Mouse (Mus musculus) bone marrow macrophage, adult 2 months (primary cell): ENCODE measurements at regions not wholly inside any gene's neighbourhood (a gene's known extent, or its start where the extent isn't known, plus 50 kb on each side); places are given as distances from the start of the nearest gene placed in this dataset.

Experiments used
- H3K27ac ChIP-seq: 2 replicates; pipeline ENCODE4 v1.5.1; 2012; ENCODE audit warnings: low read depth, low read length; ENCODE audit not compliant: insufficient read depth
- H3K4me1 ChIP-seq: 2 replicates; pipeline ENCODE4 v1.6.1; 2012; ENCODE audit warnings: low read length; ENCODE audit not compliant: control insufficient read depth, insufficient read depth
- H3K4me3 ChIP-seq: 2 replicates; pipeline ENCODE4 v1.5.1; 2012; ENCODE audit warnings: mild to moderate bottlenecking, low read length, moderate library complexity; ENCODE audit not compliant: insufficient read depth
- CTCF ChIP-seq: IDR thresholded peaks from 2 replicates; pipeline ENCODE4 v1.5.1; 2012; ENCODE audit warnings: low read depth, mild to moderate bottlenecking, low read length, moderate library complexity
- POLR2A ChIP-seq: IDR thresholded peaks from 2 replicates; pipeline ENCODE4 v1.6.1; 2012; ENCODE audit warnings: mild to moderate bottlenecking, low read depth, low read length, borderline replicate concordance

DNA sequence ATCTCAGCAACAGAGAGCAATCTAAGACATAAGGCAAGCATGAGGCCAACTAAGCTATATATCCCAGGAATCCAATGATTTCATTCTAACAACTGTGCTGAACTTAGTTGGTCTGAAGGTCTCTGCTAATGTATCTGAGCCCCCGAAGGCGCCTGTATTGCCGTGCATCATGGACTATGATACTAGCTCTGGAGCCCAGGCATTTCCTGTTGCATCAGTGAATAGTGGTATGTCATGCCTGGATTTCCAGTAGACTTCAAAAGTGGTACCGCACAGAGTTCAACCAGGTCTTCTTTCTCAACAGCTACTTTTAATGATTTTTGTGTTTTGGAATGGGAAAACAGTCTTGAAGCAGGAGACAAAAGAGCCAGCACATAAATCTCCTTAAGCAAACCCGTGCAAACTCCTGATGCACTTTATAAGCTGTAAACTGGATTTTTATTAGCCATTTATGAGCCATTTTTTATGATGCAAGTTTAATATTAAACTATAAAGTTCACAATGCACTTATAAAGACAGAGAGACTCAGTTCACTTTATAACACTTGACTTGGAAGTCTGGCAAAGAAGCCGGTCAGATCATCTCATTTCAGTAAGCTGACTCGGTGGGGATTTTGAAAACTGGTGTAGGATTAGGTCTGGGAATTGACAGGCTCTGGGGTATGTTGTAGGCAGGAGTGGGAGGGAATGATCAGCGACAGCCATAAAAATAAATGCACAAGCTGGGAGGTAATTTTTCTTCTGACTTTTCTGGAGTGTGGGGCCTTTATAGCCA, 646.8 kb upstream of the Auts2 start:
- Histone ChIP-seq H3K4me3 (no peak overlapping the region), H3K4me1 (no peaks in the 10 kb centered on the region), H3K27ac (no peak overlapping the region)
- TF ChIP-seq POLR2A (no peak), CTCF (no peak)

DNA sequence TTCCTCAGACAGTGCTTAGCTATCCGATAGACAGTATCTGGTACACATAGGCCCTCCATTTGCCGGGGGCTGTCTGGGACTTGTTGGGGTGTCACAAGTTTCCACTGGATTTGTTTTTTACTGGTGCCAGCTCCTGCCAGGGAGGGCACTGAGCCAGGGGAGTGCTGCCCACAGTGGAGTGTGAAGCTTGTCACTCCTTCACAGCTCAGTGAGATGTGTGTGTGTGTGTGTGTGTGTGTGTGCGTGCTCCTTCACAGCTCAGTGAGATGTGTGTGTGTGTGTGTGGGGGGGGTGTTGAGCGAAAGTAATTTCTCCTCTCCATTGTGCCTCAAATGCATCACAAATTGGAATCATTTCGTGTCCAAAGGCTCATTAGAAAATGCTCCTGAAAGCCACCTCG, 632.5 kb upstream of the Auts2 start:
- Histone ChIP-seq H3K4me3 (no peak overlapping the region), H3K27ac (no peak overlapping the region), H3K4me1 (no peaks in the 10 kb centered on the region)
- TF ChIP-seq CTCF: no peak
- no peak for TF ChIP-seq POLR2A

DNA sequence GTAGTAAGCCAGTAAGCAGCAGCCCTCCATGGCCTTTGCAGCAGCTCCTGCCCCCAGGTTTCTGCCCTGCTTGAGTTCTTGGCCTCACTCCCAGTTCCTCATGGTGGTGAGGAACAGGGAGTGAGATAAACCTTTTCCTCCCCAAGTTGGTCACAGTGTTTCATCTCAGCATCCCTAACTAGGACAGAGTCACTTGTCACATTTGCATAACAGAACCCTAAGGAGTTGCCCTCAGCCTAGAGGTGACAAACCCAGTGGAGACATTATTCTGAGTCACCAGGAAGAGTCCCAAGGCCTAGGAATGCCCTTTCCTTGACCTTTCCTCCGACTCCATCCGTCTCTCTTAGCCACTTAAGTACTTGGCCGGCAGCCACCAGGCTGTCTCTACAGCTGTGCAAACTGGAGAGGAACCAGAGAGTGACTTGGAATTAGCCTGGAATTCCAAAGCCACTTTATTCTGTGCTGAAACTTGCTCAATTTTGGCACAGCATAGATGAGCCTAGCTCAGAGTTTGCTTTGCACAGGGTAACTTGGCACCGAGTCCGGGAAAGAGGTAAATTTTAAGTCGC, 630.1 kb upstream of the Auts2 start:
- Histone ChIP-seq H3K4me1 (no peaks in the 10 kb centered on the region), H3K27ac (no peak overlapping the region), H3K4me3 (no peak overlapping the region)
- no peak for TF ChIP-seq CTCF

DNA sequence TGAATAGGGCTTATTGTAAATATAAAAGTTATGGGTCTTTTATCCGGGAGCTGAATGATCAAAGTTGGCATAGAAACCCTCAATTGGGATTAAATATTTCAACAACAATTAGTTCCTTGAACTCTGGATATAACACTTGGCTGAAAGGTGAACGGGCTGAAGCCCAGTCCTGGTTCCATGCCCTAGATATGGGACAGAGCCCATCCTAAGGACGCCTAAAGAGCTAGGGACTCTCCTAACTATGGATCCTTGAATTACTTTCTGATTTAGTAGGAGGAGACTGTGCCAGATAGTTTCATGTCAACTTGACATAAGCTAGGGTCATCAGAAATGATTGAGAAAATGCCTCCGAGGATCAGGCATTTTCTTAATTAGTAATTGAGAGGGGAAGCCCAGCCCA, 629.5 kb upstream of the Auts2 start:
- H3K4me3 ChIP-seq: no peak overlapping the region
- H3K4me1 ChIP-seq: no peaks in the 10 kb centered on the region
- TF ChIP-seq POLR2A (no peak), CTCF (no peak)
- no peak overlapping the region for H3K27ac ChIP-seq

DNA sequence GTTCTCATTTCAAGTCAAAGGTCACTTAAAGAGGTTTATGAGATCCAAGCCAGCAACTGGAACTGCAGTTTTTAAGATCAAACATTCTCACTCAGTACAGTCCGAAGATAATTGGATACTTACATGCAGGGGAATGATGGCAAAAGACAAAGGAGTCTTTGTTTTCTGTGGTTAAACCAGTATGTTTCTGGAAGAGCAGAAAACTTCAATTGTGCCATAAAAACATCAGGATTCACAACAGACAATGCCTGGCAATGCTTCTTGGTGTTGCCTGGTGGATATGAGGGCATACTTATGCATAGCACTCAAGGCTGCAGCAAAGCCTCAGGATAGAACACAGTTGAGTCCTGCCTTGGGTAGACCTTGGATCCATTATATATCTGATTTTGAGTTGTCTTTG, 628.1 kb upstream of the Auts2 start:
- Histone ChIP-seq H3K27ac (no peak overlapping the region), H3K4me3 (no peak overlapping the region), H3K4me1 (no peaks in the 10 kb centered on the region)
- TF ChIP-seq CTCF (no peak), POLR2A (no peak)

DNA sequence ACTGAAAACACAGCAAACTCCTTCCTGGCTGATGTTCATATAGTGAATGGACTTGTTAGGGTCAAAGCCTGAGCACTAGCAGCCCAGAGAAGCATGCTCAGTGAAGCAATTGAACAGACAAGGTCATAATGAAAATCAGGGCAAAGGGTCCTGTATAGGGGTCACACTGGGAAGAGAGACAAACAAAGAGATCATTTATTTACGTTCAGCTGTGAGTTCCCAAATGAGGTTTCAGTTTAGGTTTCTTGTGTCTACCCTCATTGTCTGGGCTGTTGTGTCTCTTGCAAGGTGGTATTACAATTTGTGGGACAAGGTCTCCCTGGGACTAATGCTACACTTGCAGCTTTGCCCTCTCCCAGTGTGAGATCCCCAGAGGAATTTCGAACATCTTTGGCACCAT, 624.4 kb upstream of the Auts2 start:
- H3K27ac ChIP-seq: no peak overlapping the region
- no peaks in the 10 kb centered on the region for H3K4me1 ChIP-seq
- no peak overlapping the region for H3K4me3 ChIP-seq
- TF ChIP-seq POLR2A (no peak), CTCF (no peak)

DNA sequence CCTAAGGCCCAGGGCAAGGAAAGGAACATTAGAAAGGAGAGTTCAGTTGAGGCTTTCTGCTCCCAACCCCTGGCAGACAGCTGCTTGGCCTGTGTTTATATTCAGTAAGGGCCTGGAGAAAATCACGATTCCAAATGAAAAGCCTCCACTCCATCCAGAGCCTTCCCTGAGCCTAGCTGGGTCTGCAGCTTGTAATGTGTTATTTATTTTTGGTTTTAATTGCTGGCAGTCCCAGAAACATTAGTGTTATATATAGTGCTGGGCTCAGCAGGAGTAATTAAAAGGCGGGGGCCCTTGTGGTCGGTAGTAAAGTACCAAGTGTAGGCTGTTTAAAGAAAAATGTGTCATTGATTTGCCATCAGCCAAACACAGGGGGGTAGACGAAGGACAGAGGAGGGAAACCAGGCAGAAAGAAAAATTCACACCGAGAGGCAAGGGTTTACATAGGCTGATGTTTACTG, 623.9 kb upstream of the Auts2 start:
- H3K4me1 ChIP-seq: no peaks in the 10 kb centered on the region
- no peak overlapping the region for H3K4me3 ChIP-seq
- H3K27ac ChIP-seq: no peak overlapping the region
- TF ChIP-seq POLR2A: no peak
- no peak for TF ChIP-seq CTCF

DNA sequence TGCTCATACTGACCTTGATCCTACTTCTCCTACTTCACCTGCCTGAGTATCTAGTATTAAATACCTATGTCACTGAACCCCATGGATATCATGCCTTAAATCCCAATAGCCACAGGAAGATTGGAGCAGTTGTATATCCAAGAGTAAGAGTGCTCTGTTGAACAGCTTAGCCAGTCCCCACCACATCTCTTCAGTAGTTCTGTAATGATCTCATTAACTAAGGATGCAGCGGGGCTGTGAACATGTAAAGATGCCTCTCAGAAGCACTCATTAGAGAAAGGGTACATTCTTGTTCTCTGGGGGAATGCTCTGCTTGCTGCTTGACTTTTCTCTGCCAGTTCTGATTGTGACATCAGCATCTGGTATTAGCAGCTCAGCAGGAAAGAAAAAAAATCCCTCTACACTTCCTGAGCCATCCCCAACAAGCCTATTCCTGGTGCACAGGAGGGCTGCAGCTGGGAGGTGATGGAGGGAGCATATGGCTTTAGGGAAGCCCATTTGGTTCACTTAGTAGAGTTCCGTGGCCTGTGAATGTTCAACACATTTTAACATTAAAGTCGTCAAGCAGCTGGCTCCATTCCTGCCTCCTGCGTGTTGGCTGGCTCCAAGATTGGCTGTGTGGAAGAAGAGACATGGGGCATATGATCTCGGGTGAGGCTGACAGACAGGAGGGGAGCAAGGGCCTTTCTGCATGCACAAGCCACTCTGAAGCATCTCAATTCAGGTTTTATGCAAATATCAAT, 613.1 kb upstream of the Auts2 start:
- no peaks in the 10 kb centered on the region for H3K4me1 ChIP-seq
- H3K4me3 ChIP-seq: no peak overlapping the region
- TF ChIP-seq POLR2A (no peak), CTCF (no peak)
- no peak overlapping the region for H3K27ac ChIP-seq

DNA sequence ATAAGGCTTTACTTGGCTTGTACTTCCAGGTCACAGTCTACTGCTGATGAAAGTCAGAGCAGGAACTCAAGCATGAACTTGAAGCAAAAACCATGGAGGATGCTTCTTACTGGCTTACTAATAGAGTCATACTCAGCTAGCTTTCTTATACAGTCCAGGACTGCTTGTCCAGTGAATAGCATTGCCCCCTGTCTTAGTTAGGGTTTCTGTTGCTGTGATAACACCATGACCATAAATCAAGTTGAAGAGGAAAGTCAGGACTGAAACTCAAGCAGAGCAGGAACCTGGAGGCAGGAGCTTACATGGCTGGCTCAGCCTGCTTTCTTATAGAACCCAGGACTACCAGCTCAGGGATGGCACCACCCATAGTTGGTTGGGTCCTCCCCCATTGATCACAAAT, 602.9 kb upstream of the Auts2 start:
- Histone ChIP-seq H3K4me1 (no peaks in the 10 kb centered on the region), H3K27ac (no peak overlapping the region), H3K4me3 (no peak overlapping the region)
- no peak for TF ChIP-seq POLR2A
- no peak for TF ChIP-seq CTCF

DNA sequence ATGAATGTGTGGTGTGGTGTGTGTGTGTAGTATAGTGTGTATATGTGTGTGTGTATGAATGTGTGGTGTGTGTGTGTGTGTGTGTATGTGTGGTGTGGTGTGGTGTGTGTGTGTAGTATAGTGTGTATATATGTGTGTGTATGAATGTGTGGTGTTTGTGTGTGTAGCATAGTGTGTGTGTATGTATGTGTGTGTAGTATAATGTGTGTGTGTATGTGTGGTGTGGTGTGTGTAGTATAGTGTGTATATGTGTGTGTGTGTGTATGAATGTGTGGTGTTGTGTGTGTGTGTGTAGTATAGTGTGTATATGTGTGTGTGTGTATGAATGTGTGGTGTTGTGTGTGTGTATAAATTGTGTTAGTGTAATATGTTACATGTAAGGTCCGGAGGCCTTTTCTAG, 600.5 kb upstream of the Auts2 start:
- TF ChIP-seq CTCF (no peak), POLR2A (no peak)
- Histone ChIP-seq H3K4me1 (no peaks in the 10 kb centered on the region), H3K27ac (no peak overlapping the region), H3K4me3 (no peak overlapping the region)
